Comparison of ENCODE assay signal across 9 mouse cellular contexts in genomic region chr2:161107236-161107635, GRCm38 (mm10). TPM values are rescaled to one million over a fixed set of nuclear protein-coding genes. Genes with fewer than 3 reads are reported as not detected.
DNase-seq lines count a peak whose midpoint lies in the region; ATAC-seq lines count a peak whose summit lies in the region.
"Had no signal": no experiment of that assay in that cellular context is flagged by ENCODE, and none has a peak within 500 bp of the region (broad histone marks: within the 10 kb centered on the region; RNA-seq: fewer than 3 reads in every experiment).

No protein-coding gene starts in this region.

- WGBS in neural tube, embryonic 11.5 days, result 83% methylated on average over 2 of the region's 2 CpGs
- WGBS in liver, embryonic 11.5 days, result 91% methylated on average over 2 of the region's 2 CpGs

- no peaks in the 10 kb centered on the region for H3K9me3 ChIP-seq in neural tube, embryonic 11.5 days (ENCODE audit: control insufficient read depth, low read length)
- H3K9me3 ChIP-seq in liver, embryonic 11.5 days (ENCODE audit: control insufficient read depth, low read length), result no peaks in the 10 kb centered on the region

- H3K27me3 ChIP-seq in neural tube, embryonic 11.5 days (ENCODE audit: control insufficient read depth, insufficient read depth, low read length), result no peaks in the 10 kb centered on the region
- H3K27me3 ChIP-seq in liver, embryonic 11.5 days (replicated peaks; ENCODE audit: control insufficient read depth, insufficient read depth, low read length), result no peaks in the 10 kb centered on the region

- no peaks in the 10 kb centered on the region for H3K36me3 ChIP-seq in neural tube, embryonic 11.5 days (ENCODE audit: control insufficient read depth, insufficient read depth, low read length)
- H3K36me3 ChIP-seq in liver, embryonic 11.5 days (ENCODE audit: control insufficient read depth, insufficient read depth, low read length), result no peaks in the 10 kb centered on the region

- no peak for ATAC-seq in neural tube, embryonic 11.5 days (ENCODE audit: insufficient read depth, low FRiP score, low TSS enrichment)
- no peak for ATAC-seq in liver, embryonic 11.5 days (replicated peaks; ENCODE audit: low FRiP score)
- ATAC-seq in frontal cortex, adult (ENCODE audit: low TSS enrichment), result no peak

- no peak overlapping the region for H3K9ac ChIP-seq in neural tube, embryonic 11.5 days (ENCODE audit: low read length)
- no peak overlapping the region for H3K9ac ChIP-seq in liver, embryonic 11.5 days (ENCODE audit: low read depth, low read length)

- peak; percentile 84 for DNase-seq in heart, adult 11 months
- DNase-seq in heart, postnatal 10 days, result no peak
- DNase-seq in neural tube, embryonic 11.5 days (ENCODE audit: low spot score), result no peak
- no peak for DNase-seq in neural tube, embryonic 10.5 days (ENCODE audit: extremely low spot score, low spot score)
- no peak for DNase-seq in liver, embryonic 11.5 days (ENCODE audit: low spot score)
- no peak for DNase-seq in frontal cortex, postnatal 14 days (ENCODE audit: low spot score in 2 of 2)
- DNase-seq in gastrocnemius, postnatal 14 days, result no peak
- DNase-seq: kidney, adult 11 months had no signal

- H3K27ac ChIP-seq in neural tube, embryonic 11.5 days (ENCODE audit: low read depth, low read length), result no peak overlapping the region
- no peak overlapping the region for H3K27ac ChIP-seq in liver, embryonic 11.5 days (ENCODE audit: low read depth, low read length)

- H3K4me3 ChIP-seq in neural tube, embryonic 11.5 days (ENCODE audit: low read depth, low read length), result no peak overlapping the region; the same call in 1 of the 2 replicates
- H3K4me3 ChIP-seq in liver, embryonic 11.5 days (ENCODE audit: low read depth, low read length), result peak overlapping the region; percentile 83; the same call in 1 of the 2 replicates

- H3K4me2 ChIP-seq in neural tube, embryonic 11.5 days (ENCODE audit: low read depth), result peak overlapping the region; percentile 63
- H3K4me2 ChIP-seq in liver, embryonic 11.5 days, result peak overlapping the region; percentile 73; the same call in 1 of the 2 replicates

- intact Hi-C loops in heart, postnatal 10 days (cut with DNase I), result no loop called here
- intact Hi-C loops in gastrocnemius, postnatal 14 days (cut with DNase I; ENCODE audit: low total_unique reads), result no loop called here

- peaks cover 5% of the 10 kb centered on the region for H3K4me1 ChIP-seq in neural tube, embryonic 11.5 days (ENCODE audit: control insufficient read depth, insufficient read depth, low read length)
- H3K4me1 ChIP-seq in liver, embryonic 11.5 days (replicated peaks; ENCODE audit: control insufficient read depth, insufficient read depth, low read length), result peaks cover 13% of the 10 kb centered on the region

RNA-seq across cellular contexts. Expression of gene Chd6, which starts 1.6 kb away (rescaled TPM):
- total RNA-seq in heart, postnatal 10 days (2021), result 10 to 100 TPM; 49.0 to 85.3 TPM
- 32.4 and 35.4 TPM in 2 replicates for polyA plus RNA-seq in neural tube, embryonic 11.5 days (2014; fragmentation: Nextera tagmentation; extraction: Ambion mirVana)
- polyA plus RNA-seq in liver, embryonic 11.5 days (2014; fragmentation: Nextera tagmentation; extraction: Ambion mirVana), result 15.8 and 19.0 TPM in 2 replicates
- 10 to 100 TPM; 14.6 to 16.3 TPM for total RNA-seq in gastrocnemius, postnatal 14 days (2021)
